Mouse (Mus musculus) liver, embryonic 11.5 days (tissue): ENCODE results near the gene Gm17657. TPM values are rescaled to one million over a fixed set of nuclear protein-coding genes. Genes with fewer than 3 reads are reported as not detected.
"Not testable (repeated sequence)": the region's sequence is repeated elsewhere in the genome, so short reads cannot be mapped to it uniquely, and the experiment has no call there.

Experiments used
- ATAC-seq: fragments of 200-750 bp; cut with Nextera tagmentation; replicated peaks from 2 replicates; pipeline ENCODE4 v1.8.0; 2017; ENCODE audit warnings: moderate number of reproducible peaks, mild to moderate bottlenecking, moderate TSS enrichment, moderate library complexity; ENCODE audit not compliant: low FRiP score
- DNase-seq: peaks from one replicate; pipeline ENCODE4 v3.0.0-alpha.2; 2017; ENCODE audit warnings: low spot score
- H3K27ac ChIP-seq: fragments of 300-500 bp; sonication (generic); 2 replicates; pipeline ENCODE4 v1.5.1; 2014; ENCODE audit warnings: mild to moderate bottlenecking, low read depth, low read length, control low read depth
- H3K27me3 ChIP-seq: fragments of 300-500 bp; sonication (generic); replicated peaks from 2 replicates; pipeline ENCODE4 v1.6.1; 2014; ENCODE audit warnings: low read length, mixed read lengths; ENCODE audit not compliant: control insufficient read depth, insufficient read depth
- H3K36me3 ChIP-seq: fragments of 300-500 bp; sonication (generic); 2 replicates; pipeline ENCODE4 v1.6.1; 2014; ENCODE audit warnings: mild to moderate bottlenecking, low read length, moderate library complexity, mixed read lengths; ENCODE audit not compliant: control insufficient read depth, insufficient read depth
- H3K4me1 ChIP-seq: fragments of 300-500 bp; sonication (generic); replicated peaks from 2 replicates; pipeline ENCODE4 v1.6.1; 2014; ENCODE audit warnings: low read length, mixed read lengths; ENCODE audit not compliant: control insufficient read depth, insufficient read depth
- H3K4me2 ChIP-seq: fragments of 300-500 bp; sonication (generic); 2 replicates; pipeline ENCODE4 v1.6.1; 2014; ENCODE audit warnings: mild to moderate bottlenecking, control low read depth, moderate library complexity
- H3K4me3 ChIP-seq: fragments of 300-500 bp; sonication (generic); 2 replicates; pipeline ENCODE4 v1.5.1; 2014; ENCODE audit warnings: low read depth, low read length, control low read depth
- H3K9ac ChIP-seq: fragments of 300-500 bp; sonication (generic); 2 replicates; pipeline ENCODE4 v1.6.1; 2014; ENCODE audit warnings: low read depth, low read length, control low read depth
- H3K9me3 ChIP-seq: fragments of 300-500 bp; sonication (generic); 2 replicates; pipeline ENCODE4 v1.6.1; 2016; ENCODE audit warnings: low read length, inconsistent platforms, mixed read lengths; ENCODE audit not compliant: control insufficient read depth
- WGBS: fragments of 180-500 bp; shearing (Covaris S2); extraction: QIAGEN DNeasy Blood & Tissue Kit; methylation state at CpG from one replicate; pipeline ENCODE4 v1.1.7; 2014; 5-methylcytosine and 5-hydroxymethylcytosine counted together
- polyA plus RNA-seq: library from polyadenylated mRNA; unstranded; fragments of >200 nt; fragmentation: Nextera tagmentation; extraction: Ambion mirVana; gene quantifications from 2 replicates; pipeline ENCODE4 v1.2.1, GENCODE M21; 2014

The Gm17657 gene
- polyA plus RNA-seq, 1 experiment from 2014 or later = 0.11 TPM

DNA sequence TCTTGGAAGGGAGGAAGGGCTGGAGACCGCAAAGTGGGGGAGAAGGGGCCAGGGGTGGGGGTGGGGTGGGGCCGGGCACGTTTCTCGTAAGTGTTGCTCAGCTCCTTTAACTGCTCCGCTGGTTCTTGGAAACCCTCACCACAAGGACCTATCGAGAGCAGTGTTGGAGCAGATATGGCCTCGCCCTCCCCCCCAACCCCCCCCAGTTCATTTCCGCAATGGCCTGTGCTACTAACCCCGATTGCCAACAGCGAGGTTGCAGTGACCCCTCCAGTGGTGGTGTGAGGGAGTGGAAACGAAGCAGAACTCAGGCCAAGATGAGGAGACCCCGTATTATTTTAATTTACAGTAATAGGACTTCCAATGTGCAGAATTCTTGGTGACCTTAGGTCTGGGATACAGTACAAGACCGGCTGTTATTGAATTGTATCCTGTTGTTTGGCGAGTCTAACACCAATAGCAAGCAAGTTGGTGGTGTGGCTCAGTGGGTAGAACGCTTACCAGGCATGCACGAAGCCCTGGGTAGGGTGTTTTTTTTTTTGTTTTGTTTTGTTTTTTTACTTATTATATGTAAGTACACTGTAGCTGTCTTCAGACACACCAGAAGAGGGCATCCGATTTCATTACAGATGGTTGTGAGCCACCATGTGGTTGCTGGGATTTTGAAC is 48.5 kb downstream of the Gm17657 start:
- Histone ChIP-seq H3K27ac (peak overlapping the region; percentile 98), H3K36me3 (no peaks in the 10 kb centered on the region; the same call in 1 of the 2 replicates), H3K4me2 (peak overlapping the region; percentile 39), H3K9me3 (0 out of 2 replicates have a peak, but pooled peaks cover 2% of the 10 kb centered on the region), H3K9ac (peak overlapping the region; percentile 65), H3K4me1 (peaks cover 54% of the 10 kb centered on the region), H3K4me3 (no peak overlapping the region), H3K27me3 (no peaks in the 10 kb centered on the region)
- peak; percentile 72 for DNase-seq
- WGBS = 38% methylated on average over 17 of the region's 17 CpGs
- ATAC-seq = peak; percentile 90

- H3K36me3 ChIP-seq = no peaks in the 10 kb centered on the region; the same call in 1 of the 2 replicates
- 42% methylated on average over 7 of the region's 7 CpGs for WGBS
- H3K27ac ChIP-seq = peak overlapping the region; percentile 98
- ATAC-seq (peak; percentile 13; the same call in 1 of the 2 replicates), DNase-seq (no peak)
- no peak overlapping the region for H3K4me3 ChIP-seq
- peak overlapping the region; percentile 65 for H3K9ac ChIP-seq
- H3K4me1 ChIP-seq = peaks cover 54% of the 10 kb centered on the region
- 0 out of 2 replicates have a peak, but pooled peaks cover 2% of the 10 kb centered on the region for H3K9me3 ChIP-seq
- peak overlapping the region; percentile 39 for H3K4me2 ChIP-seq
- no peaks in the 10 kb centered on the region for H3K27me3 ChIP-seq
Measured at GRCm38 (mm10) chr17:29500243-29500740, 49.1 kb downstream of the Gm17657 start.

- no peaks in the 10 kb centered on the region for H3K27me3 ChIP-seq
- peaks cover 3% of the 10 kb centered on the region for H3K36me3 ChIP-seq
- H3K9ac ChIP-seq = peak overlapping the region; percentile 65
- H3K27ac ChIP-seq = peak overlapping the region; percentile 98
- 44% methylated on average over 6 of the region's 6 CpGs for WGBS
- H3K4me3 ChIP-seq = peak overlapping the region; percentile 8; the same call in 1 of the 2 replicates
- H3K9me3 ChIP-seq = 0 out of 2 replicates have a peak, but pooled peaks cover 2% of the 10 kb centered on the region
- peak; percentile 53 for DNase-seq
- ATAC-seq = peak; percentile 64
- peaks cover 57% of the 10 kb centered on the region for H3K4me1 ChIP-seq
- H3K4me2 ChIP-seq = peak overlapping the region; percentile 39
Measured at GRCm38 (mm10) chr17:29499511-29499910, 49.9 kb downstream of the Gm17657 start.

GRCm38 (mm10) chr17:29498952-29499351 is 50.5 kb downstream of the Gm17657 start:
- not testable (repeated sequence) for H3K4me2 ChIP-seq, H3K36me3 ChIP-seq, H3K9me3 ChIP-seq, ATAC-seq, DNase-seq, H3K27me3 ChIP-seq, H3K4me3 ChIP-seq
- Histone ChIP-seq H3K9ac (peak overlapping the region; percentile 65), H3K4me1 (peaks cover 61% of the 10 kb centered on the region), H3K27ac (peak overlapping the region; percentile 98)
- 56% methylated on average over 2 of the region's 2 CpGs for WGBS

- H3K27me3 ChIP-seq = no peaks in the 10 kb centered on the region
- H3K36me3 ChIP-seq = peaks cover 16% of the 10 kb centered on the region
- no peak overlapping the region for H3K4me3 ChIP-seq
- no peaks in the 10 kb centered on the region for H3K9me3 ChIP-seq
- H3K4me2 ChIP-seq = peak overlapping the region; percentile 2; the same call in 1 of the 2 replicates
- peak overlapping the region; percentile 28 for H3K9ac ChIP-seq
- ATAC-seq (no peak), DNase-seq (no peak)
- peaks cover 65% of the 10 kb centered on the region for H3K4me1 ChIP-seq
- WGBS = 33% methylated on average over 4 of the region's 4 CpGs
- peak overlapping the region; percentile 98 for H3K27ac ChIP-seq
Measured at GRCm38 (mm10) chr17:29498028-29498427, 51.4 kb downstream of the Gm17657 start.

DNA sequence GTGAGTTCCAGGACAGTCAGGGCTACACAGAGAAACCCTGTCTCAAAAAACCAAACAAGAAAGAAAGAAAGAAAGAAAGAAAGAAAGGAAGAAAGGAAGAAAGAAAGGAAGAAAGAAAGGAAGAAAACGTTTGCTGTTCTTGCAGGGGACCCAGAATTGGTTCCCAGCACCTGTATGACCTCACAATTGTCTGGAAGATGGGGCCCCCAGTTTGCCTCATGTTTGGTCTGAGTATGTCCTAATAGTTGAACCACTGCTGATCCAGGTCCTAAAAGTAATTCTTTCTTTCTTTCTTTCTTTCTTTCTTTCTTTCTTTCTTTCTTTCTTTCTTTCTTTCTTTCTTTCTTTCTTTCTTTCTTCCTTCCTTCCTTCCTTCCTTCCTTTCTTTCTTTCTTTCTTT is 52.0 kb downstream of the Gm17657 start:
- peaks cover 62% of the 10 kb centered on the region for H3K4me1 ChIP-seq
- H3K4me2 ChIP-seq = not testable (repeated sequence)

GRCm38 (mm10) chr17:29497071-29497354 is 52.4 kb downstream of the Gm17657 start:
- Histone ChIP-seq H3K9me3 (no peaks in the 10 kb centered on the region), H3K27ac (peak overlapping the region; percentile 69; the same call in 1 of the 2 replicates), H3K4me3 (no peak overlapping the region), H3K36me3 (peaks cover 18% of the 10 kb centered on the region), H3K4me2 (no peak overlapping the region), H3K4me1 (peaks cover 59% of the 10 kb centered on the region), H3K9ac (no peak overlapping the region), H3K27me3 (no peaks in the 10 kb centered on the region)
- ATAC-seq = no peak
- no peak for DNase-seq
- 79% methylated on average over 3 of the region's 3 CpGs for WGBS

More for the DNA sequence above, 52.0 kb downstream of the Gm17657 start:
- not testable (repeated sequence) for DNase-seq, H3K9me3 ChIP-seq, H3K4me3 ChIP-seq, ATAC-seq, H3K9ac ChIP-seq, H3K27me3 ChIP-seq
- H3K36me3 ChIP-seq = peaks cover 18% of the 10 kb centered on the region
- H3K27ac ChIP-seq = peak overlapping the region; percentile 69
- 47% methylated on average over 1 of the region's 1 CpGs for WGBS

GRCm38 (mm10) chr17:29496211-29497070 is 53.0 kb downstream of the Gm17657 start:
- H3K9ac ChIP-seq = no peak overlapping the region
- H3K36me3 ChIP-seq = peaks cover 18% of the 10 kb centered on the region
- no peaks in the 10 kb centered on the region for H3K27me3 ChIP-seq
- WGBS = 73% methylated on average over 6 of the region's 6 CpGs
- H3K4me2 ChIP-seq = no peak overlapping the region
- ATAC-seq = no peak
- no peak overlapping the region for H3K4me3 ChIP-seq
- no peaks in the 10 kb centered on the region for H3K9me3 ChIP-seq
- DNase-seq = no peak
- H3K27ac ChIP-seq = peak overlapping the region; percentile 69; the same call in 1 of the 2 replicates
- H3K4me1 ChIP-seq = peaks cover 53% of the 10 kb centered on the region
